Mouse (Mus musculus) frontal cortex, postnatal 10 days (tissue): Measurements from ENCODE around the gene Mrps23.
"Not testable (repeated sequence)": the region's sequence is repeated elsewhere in the genome, so short reads cannot be mapped to it uniquely, and the experiment has no call there.

Source experiments
- DNase-seq, 2 experiments: peaks; one replicate each; pipeline ENCODE4 v3.0.0; 2022; ENCODE audit warnings: low spot score in 2 of 2, mixed read lengths in 1 of 2

Gene Mrps23

GRCm38 (mm10) chr11:88173386-88174025, 30.7 kb upstream of the Mrps23 start:
- DNase-seq = no peak

GRCm38 (mm10) chr11:88180467-88180958, 23.7 kb upstream of the Mrps23 start:
- DNase-seq = no peak

- DNase-seq = peak; percentile 58 to 75
Observed at GRCm38 (mm10) chr11:88180959-88181619, 23.1 kb upstream of the Mrps23 start.

- DNase-seq = no peak
Observed at GRCm38 (mm10) chr11:88184632-88185180, 19.5 kb upstream of the Mrps23 start.

- DNase-seq = no peak
Observed at GRCm38 (mm10) chr11:88186078-88186946, 17.9 kb upstream of the Mrps23 start.

- no peak for DNase-seq
Observed at GRCm38 (mm10) chr11:88186947-88187243, 17.3 kb upstream of the Mrps23 start.

GRCm38 (mm10) chr11:88187417-88188133, 16.6 kb upstream of the Mrps23 start:
- DNase-seq = peak; percentile 81 to 84

- no peak for DNase-seq
Observed at GRCm38 (mm10) chr11:88188216-88188615, 16.0 kb upstream of the Mrps23 start.

GRCm38 (mm10) chr11:88188635-88189034, 15.6 kb upstream of the Mrps23 start:
- DNase-seq = no peak

- no peak for DNase-seq
Observed at GRCm38 (mm10) chr11:88192595-88192994, 11.6 kb upstream of the Mrps23 start.

GRCm38 (mm10) chr11:88193098-88193823, 10.9 kb upstream of the Mrps23 start:
- no peak for DNase-seq

GRCm38 (mm10) chr11:88193824-88194696, 10.1 kb upstream of the Mrps23 start:
- no peak for DNase-seq

GRCm38 (mm10) chr11:88195699-88196098, 8.5 kb upstream of the Mrps23 start:
- not testable (repeated sequence) for DNase-seq

- no peak for DNase-seq
Observed at GRCm38 (mm10) chr11:88197153-88197576, 7.0 kb upstream of the Mrps23 start.

GRCm38 (mm10) chr11:88198223-88198622, 6.0 kb upstream of the Mrps23 start:
- DNase-seq = no peak

- DNase-seq = no peak
Observed at GRCm38 (mm10) chr11:88201172-88201571, 3.0 kb upstream of the Mrps23 start.

GRCm38 (mm10) chr11:88202077-88202476, 2.1 kb upstream of the Mrps23 start:
- DNase-seq = no peak

GRCm38 (mm10) chr11:88204593-88205368, 593 bp downstream of the Mrps23 start:
- DNase-seq = no peak

GRCm38 (mm10) chr11:88206576-88206975, 2.4 kb downstream of the Mrps23 start:
- not testable (repeated sequence) for DNase-seq
